Mouse (Mus musculus): ENCODE data around the gene Prdm13. TPM values are rescaled to one million over a fixed set of nuclear protein-coding genes. Genes with fewer than 3 reads are reported as not detected.

Gene Prdm13
- polyA plus RNA-seq, 1 experiment from 2014 or later = not detected

DNA sequence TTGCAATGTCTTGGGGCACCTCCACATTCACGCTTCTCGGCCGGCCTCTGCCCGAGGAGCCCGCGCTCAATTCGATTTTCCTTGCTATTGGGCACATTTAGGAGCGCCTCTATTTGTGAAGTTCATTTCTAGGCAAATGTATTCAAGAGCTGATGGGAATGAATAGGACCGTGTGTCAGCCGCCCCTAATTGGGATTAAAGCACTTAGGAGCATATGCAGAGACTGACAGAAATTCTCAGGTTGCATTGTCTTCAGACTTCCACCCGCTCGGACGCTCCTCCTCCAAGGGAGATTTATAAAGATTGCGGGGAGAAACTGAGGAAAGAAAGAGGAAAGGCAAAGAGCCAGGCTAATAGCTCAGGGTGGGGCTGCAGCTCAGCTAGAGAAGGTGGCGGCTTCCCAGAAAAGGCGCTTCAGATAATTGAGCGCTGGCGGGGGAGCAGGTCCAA lies 3.8 kb upstream of the Prdm13 start:
- ATAC-seq (ENCODE audit: insufficient read depth, low FRiP score) = no peak
- H3K4me1 ChIP-seq (ENCODE audit: control insufficient read depth, insufficient read depth, low read length) = peaks cover 8% of the 10 kb centered on the region
- H3K27ac ChIP-seq (ENCODE audit: low read length) = no peak overlapping the region
- peak overlapping the region; percentile 90; the same call in 1 of the 2 replicates for H3K4me2 ChIP-seq (ENCODE audit: low read depth, low read length)
- 0 out of 2 replicates have a peak, but pooled peaks cover 3% of the 10 kb centered on the region for H3K9me3 ChIP-seq (replicated peaks; ENCODE audit: control insufficient read depth, low read length)
- no peaks in the 10 kb centered on the region for H3K36me3 ChIP-seq (ENCODE audit: control insufficient read depth, insufficient read depth, low read length)
- H3K9ac ChIP-seq (ENCODE audit: low read length) = no peak overlapping the region
- 2% methylated on average over 18 of the region's 18 CpGs for WGBS
- peak overlapping the region; percentile 52; the same call in 1 of the 2 replicates for H3K4me3 ChIP-seq (replicated peaks; ENCODE audit: low read length)
- peaks cover 84% of the 10 kb centered on the region for H3K27me3 ChIP-seq (ENCODE audit: control insufficient read depth, insufficient read depth, low read length)

DNA sequence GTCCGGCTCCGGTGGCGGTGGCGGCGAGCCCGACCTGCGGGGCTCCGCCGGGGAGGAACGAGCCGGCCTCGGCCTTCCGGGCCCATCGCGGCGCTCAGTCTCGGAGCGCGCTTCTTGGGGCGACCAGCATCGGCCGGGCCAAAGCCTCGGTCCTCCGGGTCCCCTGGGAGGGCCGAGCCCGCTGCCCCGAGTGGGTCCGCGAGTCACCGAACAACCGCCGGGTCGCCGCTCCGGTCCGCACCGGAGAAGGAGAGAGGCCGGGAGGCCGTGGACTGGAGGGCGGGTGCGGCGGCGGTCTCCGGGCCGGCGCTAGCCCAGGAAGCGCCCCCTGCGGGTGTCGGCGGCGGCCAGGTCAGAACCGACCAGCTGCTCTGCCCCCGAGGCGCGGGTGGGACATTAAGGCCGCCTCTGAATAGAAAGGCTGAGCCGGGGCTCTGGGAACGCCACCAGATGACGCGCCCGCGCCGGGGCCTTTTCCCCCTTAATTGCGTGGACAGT lies 3.0 kb upstream of the Prdm13 start:
- ATAC-seq (ENCODE audit: insufficient read depth, low FRiP score) = peak; percentile 27
- H3K27ac ChIP-seq (ENCODE audit: low read length) = no peak overlapping the region
- H3K4me2 ChIP-seq (ENCODE audit: low read depth, low read length) = peak overlapping the region; percentile 90
- peak overlapping the region; percentile 58 for H3K9ac ChIP-seq (ENCODE audit: low read length)
- 0 out of 2 replicates have a peak, but pooled peaks cover 3% of the 10 kb centered on the region for H3K9me3 ChIP-seq (replicated peaks; ENCODE audit: control insufficient read depth, low read length)
- peak overlapping the region; percentile 52 for H3K4me3 ChIP-seq (replicated peaks; ENCODE audit: low read length)
- peaks cover 91% of the 10 kb centered on the region for H3K27me3 ChIP-seq (ENCODE audit: control insufficient read depth, insufficient read depth, low read length)
- under 1% methylated on average over 59 of the region's 64 CpGs for WGBS
- H3K4me1 ChIP-seq (ENCODE audit: control insufficient read depth, insufficient read depth, low read length) = peaks cover 8% of the 10 kb centered on the region
- no peaks in the 10 kb centered on the region for H3K36me3 ChIP-seq (ENCODE audit: control insufficient read depth, insufficient read depth, low read length)

DNA sequence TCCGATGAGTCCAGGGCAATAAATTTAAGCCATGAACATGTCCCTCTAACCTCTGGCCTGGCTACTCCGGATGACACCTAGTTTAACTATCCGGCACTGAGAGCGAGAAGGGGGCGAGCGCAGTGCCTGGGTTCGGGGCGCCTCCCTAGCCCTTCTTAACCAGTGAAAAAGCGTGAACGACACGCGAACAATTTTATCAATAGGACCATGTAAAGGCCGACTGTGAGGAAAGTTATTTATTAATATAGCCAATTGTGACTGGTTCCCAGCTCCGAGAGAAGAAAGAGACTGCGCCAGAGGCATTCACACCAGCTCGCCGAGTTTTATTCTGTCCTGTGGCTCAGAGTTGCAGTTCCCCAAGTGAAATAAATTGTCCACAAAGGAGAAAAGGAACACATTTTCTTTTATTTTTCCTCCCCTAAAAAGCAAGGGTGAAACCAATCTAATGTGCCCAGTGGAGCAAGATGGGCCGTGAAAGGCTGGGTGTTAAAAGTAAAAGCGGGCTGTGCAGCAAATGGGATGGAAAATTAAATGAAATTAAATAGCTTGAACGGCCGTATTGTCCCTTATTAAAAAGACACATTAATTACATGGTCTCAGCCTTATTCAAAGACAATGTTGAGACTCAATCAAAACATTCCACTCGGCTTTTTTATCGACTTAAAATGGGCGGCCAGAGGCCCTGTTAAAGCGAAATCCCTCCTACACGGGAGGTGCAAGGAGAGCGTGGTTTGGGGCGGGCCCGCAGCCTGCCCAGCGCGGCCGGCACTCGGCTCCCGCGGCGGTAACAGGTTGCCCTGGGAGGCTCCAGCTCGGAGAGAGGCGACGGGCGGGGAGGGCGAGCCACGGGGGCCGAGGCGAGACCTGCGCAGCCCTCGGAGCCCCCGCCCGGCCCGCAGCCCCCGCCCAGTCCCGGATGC lies 2.3 kb upstream of the Prdm13 start:
- Histone ChIP-seq H3K36me3 (ENCODE audit: control insufficient read depth, insufficient read depth, low read length) (no peaks in the 10 kb centered on the region), H3K4me1 (ENCODE audit: control insufficient read depth, insufficient read depth, low read length) (peaks cover 8% of the 10 kb centered on the region), H3K27me3 (ENCODE audit: control insufficient read depth, insufficient read depth, low read length) (peaks cover 95% of the 10 kb centered on the region), H3K9ac (ENCODE audit: low read length) (peak overlapping the region; percentile 58), H3K4me3 (replicated peaks; ENCODE audit: low read length) (peak overlapping the region; percentile 52), H3K4me2 (ENCODE audit: low read depth, low read length) (peak overlapping the region; percentile 90), H3K27ac (ENCODE audit: low read length) (no peak overlapping the region), H3K9me3 (replicated peaks; ENCODE audit: control insufficient read depth, low read length) (0 out of 2 replicates have a peak, but pooled peaks cover 3% of the 10 kb centered on the region)
- peak; percentile 67; the same call in 1 of the 2 replicates for ATAC-seq (ENCODE audit: insufficient read depth, low FRiP score)
- 3% methylated on average over 48 of the region's 51 CpGs for WGBS

DNA sequence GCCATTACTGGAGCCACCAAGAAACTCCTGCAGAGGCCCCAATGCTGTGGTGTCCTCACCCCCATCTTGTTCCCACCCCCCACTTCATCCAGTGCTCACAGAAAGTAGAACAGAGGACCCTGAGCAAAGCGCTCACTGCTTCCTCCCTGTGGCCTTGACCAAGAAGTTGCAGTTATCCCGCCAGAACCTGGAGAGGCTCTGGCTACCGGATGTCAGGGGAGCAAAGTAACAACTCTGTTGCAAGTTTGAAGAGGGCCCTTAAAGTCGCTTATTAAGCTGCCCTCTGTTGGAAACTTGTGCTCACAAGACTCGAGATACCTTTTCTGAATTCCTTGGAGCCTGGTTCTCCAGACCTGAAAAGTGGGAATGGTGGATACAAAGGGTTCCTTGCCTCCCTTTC lies 1.2 kb upstream of the Prdm13 start:
- WGBS = under 1% methylated on average over 5 of the region's 5 CpGs
- ATAC-seq (ENCODE audit: insufficient read depth, low FRiP score) = no peak
- no peak overlapping the region for H3K4me2 ChIP-seq (ENCODE audit: low read depth, low read length)
- no peak overlapping the region for H3K4me3 ChIP-seq (replicated peaks; ENCODE audit: low read length)
- peaks cover 95% of the 10 kb centered on the region for H3K27me3 ChIP-seq (ENCODE audit: control insufficient read depth, insufficient read depth, low read length)
- H3K9ac ChIP-seq (ENCODE audit: low read length) = no peak overlapping the region
- H3K27ac ChIP-seq (ENCODE audit: low read length) = no peak overlapping the region
- no peaks in the 10 kb centered on the region for H3K36me3 ChIP-seq (ENCODE audit: control insufficient read depth, insufficient read depth, low read length)
- 0 out of 2 replicates have a peak, but pooled peaks cover 3% of the 10 kb centered on the region for H3K9me3 ChIP-seq (replicated peaks; ENCODE audit: control insufficient read depth, low read length)
- peaks cover 8% of the 10 kb centered on the region for H3K4me1 ChIP-seq (ENCODE audit: control insufficient read depth, insufficient read depth, low read length)

DNA sequence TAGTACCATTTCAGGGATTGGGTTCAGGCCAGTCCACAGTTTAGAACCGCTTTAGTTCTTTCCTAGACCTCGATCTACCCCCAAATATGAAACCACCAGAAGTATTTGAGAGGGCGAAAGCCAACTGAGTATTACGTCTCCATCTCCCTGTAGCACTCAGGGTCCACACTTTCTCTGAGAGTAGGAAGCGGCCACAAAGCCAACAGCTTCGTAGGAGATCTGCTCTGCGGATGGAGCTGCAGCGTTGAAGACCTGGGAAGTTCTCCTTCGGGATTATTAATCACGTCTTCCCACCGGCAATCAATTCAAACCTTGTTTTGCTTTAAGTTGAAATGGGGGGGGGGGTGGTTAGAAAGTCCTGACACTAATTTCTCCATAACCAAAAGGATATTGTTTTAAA lies 653 bp upstream of the Prdm13 start:
- H3K27me3 ChIP-seq (ENCODE audit: control insufficient read depth, insufficient read depth, low read length) = peaks cover 92% of the 10 kb centered on the region
- H3K36me3 ChIP-seq (ENCODE audit: control insufficient read depth, insufficient read depth, low read length) = no peaks in the 10 kb centered on the region
- no peak for ATAC-seq (ENCODE audit: insufficient read depth, low FRiP score)
- H3K9ac ChIP-seq (ENCODE audit: low read length) = no peak overlapping the region
- no peak overlapping the region for H3K27ac ChIP-seq (ENCODE audit: low read length)
- 3% methylated on average over 11 of the region's 11 CpGs for WGBS
- 0 out of 2 replicates have a peak, but pooled peaks cover 3% of the 10 kb centered on the region for H3K9me3 ChIP-seq (replicated peaks; ENCODE audit: control insufficient read depth, low read length)
- H3K4me3 ChIP-seq (replicated peaks; ENCODE audit: low read length) = no peak overlapping the region
- H3K4me2 ChIP-seq (ENCODE audit: low read depth, low read length) = no peak overlapping the region
- peaks cover 8% of the 10 kb centered on the region for H3K4me1 ChIP-seq (ENCODE audit: control insufficient read depth, insufficient read depth, low read length)

DNA sequence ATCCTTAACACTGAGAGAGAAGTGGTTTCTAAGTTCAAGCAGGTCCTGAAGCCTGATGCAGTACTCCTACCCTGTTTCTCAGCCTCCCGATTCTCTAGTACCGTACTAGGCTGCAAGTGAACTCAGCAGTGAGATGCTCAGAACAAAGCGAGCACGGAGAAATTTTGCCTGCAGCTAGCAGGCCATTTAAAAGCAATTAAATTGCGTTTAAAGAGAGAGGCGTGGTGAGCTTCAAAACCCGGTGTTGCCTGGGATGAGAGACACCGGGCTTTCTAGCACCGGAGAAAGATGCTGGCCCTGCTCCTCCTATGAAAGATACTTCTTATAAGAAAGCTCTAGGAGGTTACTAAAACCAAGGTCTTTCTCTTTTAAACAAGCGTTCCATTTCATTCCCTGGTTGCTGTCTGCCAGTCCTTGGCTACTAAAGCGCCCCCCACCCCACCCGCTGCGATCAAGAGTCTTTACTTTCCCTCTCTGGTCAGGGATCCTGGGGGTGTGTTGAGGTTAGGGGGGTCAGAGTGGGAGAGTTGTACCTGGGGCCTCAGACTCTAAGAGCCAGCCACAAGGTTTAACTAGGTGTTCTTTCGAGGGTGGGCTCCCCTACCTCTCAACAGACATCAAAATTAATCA lies 1.3 kb downstream of the Prdm13 start:
- Histone ChIP-seq H3K27me3 (ENCODE audit: control insufficient read depth, insufficient read depth, low read length) (peaks cover 92% of the 10 kb centered on the region), H3K36me3 (ENCODE audit: control insufficient read depth, insufficient read depth, low read length) (no peaks in the 10 kb centered on the region), H3K9ac (ENCODE audit: low read length) (no peak overlapping the region), H3K4me1 (ENCODE audit: control insufficient read depth, insufficient read depth, low read length) (peaks cover 9% of the 10 kb centered on the region), H3K9me3 (replicated peaks; ENCODE audit: control insufficient read depth, low read length) (no peaks in the 10 kb centered on the region), H3K4me2 (ENCODE audit: low read depth, low read length) (no peak overlapping the region), H3K27ac (ENCODE audit: low read length) (no peak overlapping the region), H3K4me3 (replicated peaks; ENCODE audit: low read length) (no peak overlapping the region)
- no peak for ATAC-seq (ENCODE audit: insufficient read depth, low FRiP score)
- WGBS = 4% methylated on average over 14 of the region's 14 CpGs

DNA sequence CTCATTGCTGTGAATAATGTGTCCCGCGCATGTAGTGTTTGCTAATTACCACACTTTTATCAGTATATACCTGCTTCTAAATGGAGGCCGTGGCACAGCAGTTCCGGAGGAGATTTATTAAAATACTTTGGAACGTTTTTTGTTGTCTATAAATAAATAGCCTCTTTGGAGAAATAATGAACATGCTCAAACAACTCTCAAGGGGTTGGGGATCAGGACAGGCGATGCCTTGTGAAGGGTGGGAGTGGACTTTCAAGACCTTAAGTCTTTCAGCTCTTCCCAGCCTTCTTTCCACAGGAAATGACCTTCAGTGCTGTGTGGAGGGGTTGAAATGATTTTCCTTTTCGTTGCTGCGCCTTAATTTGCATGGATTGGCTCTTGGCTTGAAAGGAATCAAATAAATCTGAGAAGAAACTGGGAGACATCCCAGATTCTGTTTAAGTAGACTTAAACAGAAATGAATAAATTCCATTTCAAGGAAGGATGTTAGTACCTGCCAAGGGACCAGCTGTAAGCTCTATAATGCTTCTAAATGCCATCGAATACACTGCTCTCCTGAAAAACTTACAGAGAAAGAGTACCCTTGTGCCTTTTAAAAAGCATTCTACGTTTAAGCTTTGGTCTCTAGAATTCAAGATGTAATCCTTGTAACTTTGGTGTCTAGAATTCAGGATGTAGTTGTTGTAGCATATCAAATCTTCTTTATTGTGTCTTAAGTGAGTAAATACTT lies 3.2 kb downstream of the Prdm13 start:
- peaks cover 95% of the 10 kb centered on the region for H3K27me3 ChIP-seq (ENCODE audit: control insufficient read depth, insufficient read depth, low read length)
- H3K27ac ChIP-seq (ENCODE audit: low read length) = no peak overlapping the region
- no peaks in the 10 kb centered on the region for H3K36me3 ChIP-seq (ENCODE audit: control insufficient read depth, insufficient read depth, low read length)
- no peak overlapping the region for H3K9ac ChIP-seq (ENCODE audit: low read length)
- ATAC-seq (ENCODE audit: insufficient read depth, low FRiP score) = no peak
- 17% methylated on average over 10 of the region's 10 CpGs for WGBS
- peaks cover 13% of the 10 kb centered on the region for H3K4me1 ChIP-seq (ENCODE audit: control insufficient read depth, insufficient read depth, low read length)
- H3K4me2 ChIP-seq (ENCODE audit: low read depth, low read length) = no peak overlapping the region
- no peak overlapping the region for H3K4me3 ChIP-seq (replicated peaks; ENCODE audit: low read length)
- no peaks in the 10 kb centered on the region for H3K9me3 ChIP-seq (replicated peaks; ENCODE audit: control insufficient read depth, low read length)

DNA sequence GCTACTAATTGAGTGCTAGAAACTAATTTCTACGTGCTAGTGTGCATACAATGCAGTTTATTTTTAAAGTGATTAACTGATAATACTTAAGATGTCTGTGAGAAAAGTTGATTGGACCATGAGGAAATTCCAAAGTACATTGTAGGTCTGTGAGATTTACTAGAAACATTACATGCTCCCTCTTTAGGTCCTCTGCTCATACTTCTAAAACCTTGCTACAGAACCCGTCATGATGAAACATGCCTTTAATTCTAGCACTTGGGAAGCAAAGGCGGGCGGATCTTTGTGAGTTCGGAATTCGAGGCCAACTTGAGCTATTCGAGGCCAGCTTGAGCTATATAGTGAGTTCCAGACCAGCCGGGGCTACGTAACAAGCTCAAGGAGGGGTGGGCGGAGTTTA lies 4.8 kb downstream of the Prdm13 start:
- Histone ChIP-seq H3K36me3 (ENCODE audit: control insufficient read depth, insufficient read depth, low read length) (no peaks in the 10 kb centered on the region), H3K27ac (ENCODE audit: low read length) (no peak overlapping the region), H3K4me2 (ENCODE audit: low read depth, low read length) (no peak overlapping the region), H3K4me1 (ENCODE audit: control insufficient read depth, insufficient read depth, low read length) (peaks cover 13% of the 10 kb centered on the region), H3K9me3 (replicated peaks; ENCODE audit: control insufficient read depth, low read length) (no peaks in the 10 kb centered on the region), H3K27me3 (ENCODE audit: control insufficient read depth, insufficient read depth, low read length) (peaks cover 88% of the 10 kb centered on the region), H3K4me3 (replicated peaks; ENCODE audit: low read length) (no peak overlapping the region), H3K9ac (ENCODE audit: low read length) (no peak overlapping the region)
- no peak for ATAC-seq (ENCODE audit: insufficient read depth, low FRiP score)
- WGBS = 4% methylated on average over 10 of the region's 10 CpGs

All from stomach, embryonic 16.5 days (tissue).